Comparison of ENCODE assay signal across 10 mouse cellular contexts in genomic region chr6:98114327-98115134, GRCm38 (mm10).
A peak's percentile ranks its signal among the peaks of the same experiment; 100 is the strongest.
DNase-seq lines count a peak whose midpoint lies in the region; ATAC-seq and TF ChIP-seq lines count a peak whose summit lies in the region.
"Had no signal": no experiment of that assay in that cellular context is flagged by ENCODE, and none has a peak within 500 bp of the region (broad histone marks: within the 10 kb centered on the region; RNA-seq: fewer than 3 reads in every experiment).

No protein-coding gene starts in this region.

- no peaks in the 10 kb centered on the region for H3K9me3 ChIP-seq in heart, embryonic 13.5 days
- no peaks in the 10 kb centered on the region for H3K9me3 ChIP-seq in liver, embryonic 11.5 days (ENCODE audit: control insufficient read depth, low read length)

- H3K4me1 ChIP-seq in heart, embryonic 13.5 days = peaks cover 19% of the 10 kb centered on the region
- no peaks in the 10 kb centered on the region for H3K4me1 ChIP-seq in liver, embryonic 11.5 days (replicated peaks; ENCODE audit: control insufficient read depth, insufficient read depth, low read length)

- TF ChIP-seq CTCF in brain, embryonic 14.5 days (IDR thresholded peaks at IDR 0.05; ENCODE audit: borderline replicate concordance, extremely low read depth, insufficient read depth, insufficient read length) = no peak

- no peaks in the 10 kb centered on the region for H3K36me3 ChIP-seq in heart, embryonic 13.5 days
- no peaks in the 10 kb centered on the region for H3K36me3 ChIP-seq in liver, embryonic 11.5 days (ENCODE audit: control insufficient read depth, insufficient read depth, low read length)

- WGBS in heart, embryonic 13.5 days = 23% methylated on average over 9 of the region's 9 CpGs
- 49% methylated on average over 9 of the region's 9 CpGs for WGBS in liver, embryonic 11.5 days

- DNase-seq in heart, postnatal 25 days (ENCODE audit: low spot score) = no peak
- DNase-seq in brain, embryonic 14.5 days (ENCODE audit: low read depth) = peak; percentile 78
- peak; percentile 12 to 28 for DNase-seq in heart, postnatal 10 days
- peak; percentile 40 for DNase-seq in naive thymus-derived CD4-positive, alpha-beta T cell, adult 2 months (ENCODE audit: low read depth)
- DNase-seq in cerebellum, adult 9-11 months = no peak
- no peak for DNase-seq in right cerebral cortex, postnatal 14 days
- DNase-seq in liver, embryonic 11.5 days (ENCODE audit: low spot score) = no peak
- DNase-seq: adrenal gland, postnatal 25 days had no signal

- peak overlapping the region; percentile 58; the same call in 1 of the 2 replicates for H3K4me2 ChIP-seq in heart, embryonic 13.5 days
- H3K4me2 ChIP-seq in liver, embryonic 11.5 days = no peak overlapping the region

- intact Hi-C loops in heart, postnatal 25 days (cut with DNase I) = no loop called here
- intact Hi-C loops in heart, postnatal 10 days (cut with DNase I) = no loop called here

- H3K9ac ChIP-seq in heart, embryonic 13.5 days = no peak overlapping the region
- H3K9ac ChIP-seq in liver, embryonic 11.5 days (ENCODE audit: low read depth, low read length) = no peak overlapping the region

- no peak overlapping the region for H3K4me3 ChIP-seq in heart, embryonic 13.5 days
- H3K4me3 ChIP-seq in liver, embryonic 11.5 days (ENCODE audit: low read depth, low read length) = no peak overlapping the region

- no peak for TF ChIP-seq POLR2A in brain, embryonic 14.5 days (IDR thresholded peaks at IDR 0.05; ENCODE audit: borderline replicate concordance, extremely low read depth, insufficient read depth, insufficient read length, poor library complexity, severe bottlenecking)

- H3K27ac ChIP-seq in heart, embryonic 13.5 days (replicated peaks) = peak overlapping the region; percentile 39; the same call in 1 of the 2 replicates
- H3K27ac ChIP-seq in liver, embryonic 11.5 days (ENCODE audit: low read depth, low read length) = no peak overlapping the region

- ATAC-seq in heart, embryonic 13.5 days (ENCODE audit: extremely low read depth, insufficient number of reproducible peaks, low FRiP score, low TSS enrichment) = no peak
- ATAC-seq in liver, embryonic 11.5 days (replicated peaks; ENCODE audit: low FRiP score) = no peak

- H3K27me3 ChIP-seq in heart, embryonic 13.5 days (replicated peaks) = no peaks in the 10 kb centered on the region
- no peaks in the 10 kb centered on the region for H3K27me3 ChIP-seq in liver, embryonic 11.5 days (replicated peaks; ENCODE audit: control insufficient read depth, insufficient read depth, low read length)
- H3K27me3 ChIP-seq: CH12.LX had no signal

Comparison
In these comparisons a context has a peak if more than half of its experiments do, and no peak if none do; other contexts are left out.
1. DNase-seq: peak in brain, embryonic 14.5 days (single experiment), heart, postnatal 10 days (2 of 2) and naive thymus-derived CD4-positive, alpha-beta T cell, adult 2 months (single experiment); none in heart, postnatal 25 days (single experiment), cerebellum, adult 9-11 months (single experiment), right cerebral cortex, postnatal 14 days (single experiment) and liver, embryonic 11.5 days (single experiment).